Mouse (Mus musculus): ENCODE results near the gene Atp6v0e. TPM values are rescaled to one million over a fixed set of nuclear protein-coding genes. Genes with fewer than 3 reads are reported as not detected.

The Atp6v0e gene
- polyA plus RNA-seq, 1 experiment: 194 TPM

GRCm38 (mm10) chr17:26676616-26677376 is 13.8 kb downstream of the Atp6v0e start:
- WGBS: under 1% methylated on average over 26 of the region's 26 CpGs
- no peak for DNase-seq (ENCODE audit: low read depth, low spot score)

- 62% methylated on average over 7 of the region's 7 CpGs for WGBS
- DNase-seq (ENCODE audit: low read depth, low spot score): no peak
Measured at GRCm38 (mm10) chr17:26677711-26678637, 14.9 kb downstream of the Atp6v0e start.

GRCm38 (mm10) chr17:26681276-26681675 is 18.2 kb downstream of the Atp6v0e start:
- no peak for DNase-seq (ENCODE audit: low read depth, low spot score)
- 92% methylated on average over 6 of the region's 6 CpGs for WGBS

GRCm38 (mm10) chr17:26686334-26687000 is 23.4 kb downstream of the Atp6v0e start:
- no peak for DNase-seq (ENCODE audit: low read depth, low spot score)
- 89% methylated on average over 17 of the region's 17 CpGs for WGBS

- DNase-seq (ENCODE audit: low read depth, low spot score): no peak
- WGBS: 75% methylated on average over 8 of the region's 8 CpGs
Measured at GRCm38 (mm10) chr17:26688795-26689735, 26.0 kb downstream of the Atp6v0e start.

GRCm38 (mm10) chr17:26689810-26690209 is 26.8 kb downstream of the Atp6v0e start:
- 95% methylated on average over 2 of the region's 2 CpGs for WGBS
- no peak for DNase-seq (ENCODE audit: low read depth, low spot score)

- DNase-seq (ENCODE audit: low read depth, low spot score): no peak
- 75% methylated on average over 5 of the region's 5 CpGs for WGBS
Measured at GRCm38 (mm10) chr17:26690236-26690635, 27.2 kb downstream of the Atp6v0e start.

- no peak for DNase-seq (ENCODE audit: low read depth, low spot score)
- 80% methylated on average over 7 of the region's 7 CpGs for WGBS
Measured at GRCm38 (mm10) chr17:26691110-26691509, 28.1 kb downstream of the Atp6v0e start.

GRCm38 (mm10) chr17:26693424-26693823 is 30.4 kb downstream of the Atp6v0e start:
- DNase-seq (ENCODE audit: low read depth, low spot score): no peak
- WGBS: 78% methylated on average over 7 of the region's 7 CpGs

GRCm38 (mm10) chr17:26694171-26694570 is 31.1 kb downstream of the Atp6v0e start:
- no peak for DNase-seq (ENCODE audit: low read depth, low spot score)
- 60% methylated on average over 7 of the region's 7 CpGs for WGBS

- 92% methylated on average over 3 of the region's 3 CpGs for WGBS
- no peak for DNase-seq (ENCODE audit: low read depth, low spot score)
Measured at GRCm38 (mm10) chr17:26695193-26695592, 32.2 kb downstream of the Atp6v0e start.

GRCm38 (mm10) chr17:26698846-26699245 is 35.8 kb downstream of the Atp6v0e start:
- WGBS: 87% methylated on average over 5 of the region's 5 CpGs

GRCm38 (mm10) chr17:26699819-26700616 is 37.0 kb downstream of the Atp6v0e start:
- no peak for DNase-seq (ENCODE audit: low read depth, low spot score)
- WGBS: 74% methylated on average over 10 of the region's 10 CpGs

More at GRCm38 (mm10) chr17:26698846-26699245, 35.8 kb downstream of the Atp6v0e start:
- DNase-seq (ENCODE audit: low read depth, low spot score): no peak

- WGBS: 90% methylated on average over 13 of the region's 13 CpGs
- DNase-seq (ENCODE audit: low read depth, low spot score): no peak
Measured at GRCm38 (mm10) chr17:26701565-26701964, 38.5 kb downstream of the Atp6v0e start.

GRCm38 (mm10) chr17:26702621-26703020 is 39.6 kb downstream of the Atp6v0e start:
- WGBS: 46% methylated on average over 4 of the region's 4 CpGs
- DNase-seq (ENCODE audit: low read depth, low spot score): no peak

GRCm38 (mm10) chr17:26703671-26704070 is 40.6 kb downstream of the Atp6v0e start:
- no peak for DNase-seq (ENCODE audit: low read depth, low spot score)
- WGBS: 83% methylated on average over 4 of the region's 4 CpGs

- 50% methylated on average over 11 of the region's 11 CpGs for WGBS
- DNase-seq (ENCODE audit: low read depth, low spot score): no peak
Measured at GRCm38 (mm10) chr17:26705463-26706359, 42.7 kb downstream of the Atp6v0e start.
